Mouse (Mus musculus) heart, adult 2 months (tissue): ENCODE measurements around the gene Tigar. TPM values are rescaled to one million over a fixed set of nuclear protein-coding genes. Genes with fewer than 3 reads are reported as not detected.

Experiments used
- DNase-seq, 2 experiments: peaks; one replicate each; pipeline ENCODE4 v3.0.0; 2021
- H3K27ac ChIP-seq: fragments of 200-600 bp; 2 replicates; pipeline ENCODE4 v1.8.1; 2022
- H3K27me3 ChIP-seq: fragments of 200-500 bp; 2 replicates; pipeline ENCODE4 v1.6.1; 2012; ENCODE audit warnings: mild to moderate bottlenecking, low read length, inconsistent platforms, mixed read lengths; ENCODE audit not compliant: control insufficient read depth, insufficient read depth
- H3K36me3 ChIP-seq: fragments of 200-500 bp; 2 replicates; pipeline ENCODE4 v1.6.1; 2012; ENCODE audit warnings: low read length, inconsistent platforms; ENCODE audit not compliant: control insufficient read depth, insufficient read depth
- H3K4me1 ChIP-seq: fragments of 200-500 bp; 2 replicates; pipeline ENCODE4 v1.6.1; 2011; ENCODE audit warnings: low read length; ENCODE audit not compliant: control insufficient read depth, insufficient read depth
- H3K4me3 ChIP-seq: fragments of 200-600 bp; 2 replicates; pipeline ENCODE4 v1.8.1; 2022
- H3K79me2 ChIP-seq: fragments of 200-500 bp; replicated peaks from 2 replicates; pipeline ENCODE4 v1.6.1; 2012; ENCODE audit warnings: mild to moderate bottlenecking, inconsistent platforms, low read length, moderate library complexity, mixed read lengths; ENCODE audit not compliant: control insufficient read depth, insufficient read depth
- H3K9ac ChIP-seq: fragments of 200-500 bp; 2 replicates; pipeline ENCODE4 v1.6.1; 2012; ENCODE audit warnings: low read depth, mild to moderate bottlenecking, control low read depth, inconsistent platforms, low read length, mixed read lengths
- CTCF ChIP-seq: fragments of 200-600 bp; IDR thresholded peaks from 2 replicates; pipeline ENCODE4 v1.8.1; 2022; ENCODE audit warnings: antibody characterized with exemption, mild to moderate bottlenecking, moderate library complexity
- EP300 ChIP-seq: fragments of 200-500 bp; IDR thresholded peaks from 2 replicates; pipeline ENCODE4 v1.6.1; 2011; ENCODE audit warnings: low read depth, low read length, control low read depth; ENCODE audit not compliant: insufficient read depth
- POLR2A ChIP-seq: fragments of 200-500 bp; IDR thresholded peaks from 2 replicates; pipeline ENCODE4 v1.6.1; 2011; ENCODE audit warnings: mild to moderate bottlenecking, low read depth, low read length, control low read depth; ENCODE audit not compliant: insufficient read depth
- WGBS: fragments of 180-500 bp; shearing (Covaris S2); methylation state at CpG from one replicate; pipeline ENCODE4 v1.1.7; 2018; 5-methylcytosine and 5-hydroxymethylcytosine counted together
- intact Hi-C: fragments of 180-260 bp; cut with DNase I; formaldehyde crosslinking; loops from one replicate; pipeline ENCODE4 v1.15.1; 2025
- polyA plus RNA-seq: library from polyadenylated mRNA; depleted of rRNA; stranded (reverse); fragments of >200 nt; gene quantifications from 2 replicates; pipeline ENCODE4 v1.2.3, GENCODE M21; 2012
- total RNA-seq, 2 experiments: library from RNA; stranded (reverse); gene quantifications; 2 replicates each; pipeline ENCODE4 v1.2.3; 2021

Gene Tigar
- total and polyA plus RNA-seq, 3 experiments, result 18.0 to 59.7 (median 50.0) TPM

DNA sequence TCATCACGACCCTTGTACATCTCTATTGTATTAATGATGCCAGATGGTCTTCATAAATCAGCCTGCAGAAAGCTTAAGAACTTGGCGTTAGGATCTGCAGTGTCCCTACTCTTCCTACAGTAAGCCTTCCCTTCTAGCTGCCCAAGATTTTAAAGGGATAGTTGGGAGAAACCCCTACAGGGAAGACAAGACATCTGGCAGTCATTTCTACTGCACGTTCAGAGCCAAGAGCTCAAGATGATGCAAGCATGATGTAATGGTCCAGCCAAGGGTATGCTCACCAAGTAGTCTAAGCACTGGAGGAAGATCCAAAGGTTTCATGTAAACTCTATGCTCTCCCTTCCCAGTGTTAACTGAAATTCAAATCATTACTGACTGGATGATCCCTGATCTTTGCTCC is 23.4 kb upstream of the Tigar start:
- no peak overlapping the region for H3K27ac ChIP-seq
- intact Hi-C loops, result no loop called here
- TF ChIP-seq POLR2A (no peak), CTCF (no peak), EP300 (no peak)

DNA sequence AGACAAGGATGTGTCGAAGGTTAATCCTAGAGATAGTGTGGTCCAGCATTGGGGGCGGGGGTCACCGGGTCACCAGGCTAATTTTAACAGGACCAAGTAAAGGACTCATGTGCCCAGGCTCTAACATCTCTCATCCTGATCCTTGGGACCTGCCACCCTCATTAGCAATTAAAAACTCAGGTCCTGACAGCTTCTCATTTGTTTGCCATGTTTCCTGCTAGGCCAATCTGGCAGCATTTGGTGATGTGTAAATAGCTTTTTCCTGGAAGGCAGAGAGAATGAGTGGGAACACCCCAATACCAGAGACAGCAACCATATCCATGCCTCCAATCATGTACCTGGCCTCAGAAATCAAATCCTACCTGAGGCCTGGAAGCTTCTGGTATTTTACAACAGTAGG is 22.6 kb upstream of the Tigar start:
- no peaks in the 10 kb centered on the region for H3K79me2 ChIP-seq
- WGBS, result 72% methylated on average over 3 of the region's 3 CpGs
- no peaks in the 10 kb centered on the region for H3K27me3 ChIP-seq
- H3K9ac ChIP-seq, result no peak overlapping the region
- H3K36me3 ChIP-seq, result peaks cover 7% of the 10 kb centered on the region
- no peaks in the 10 kb centered on the region for H3K4me1 ChIP-seq
- H3K4me3 ChIP-seq, result no peak overlapping the region
- DNase-seq, result no peak
- intact Hi-C loops, result no loop called here
- TF ChIP-seq POLR2A, result no peak
- no peak for TF ChIP-seq CTCF
- TF ChIP-seq EP300, result no peak
- no peak overlapping the region for H3K27ac ChIP-seq

More for the DNA sequence above, 23.4 kb upstream of the Tigar start:
- Histone ChIP-seq H3K27me3 (no peaks in the 10 kb centered on the region), H3K4me3 (no peak overlapping the region), H3K9ac (no peak overlapping the region), H3K4me1 (no peaks in the 10 kb centered on the region), H3K36me3 (peaks cover 7% of the 10 kb centered on the region), H3K79me2 (no peaks in the 10 kb centered on the region)
- no peak for DNase-seq
- 59% methylated on average over 3 of the region's 3 CpGs for WGBS

DNA sequence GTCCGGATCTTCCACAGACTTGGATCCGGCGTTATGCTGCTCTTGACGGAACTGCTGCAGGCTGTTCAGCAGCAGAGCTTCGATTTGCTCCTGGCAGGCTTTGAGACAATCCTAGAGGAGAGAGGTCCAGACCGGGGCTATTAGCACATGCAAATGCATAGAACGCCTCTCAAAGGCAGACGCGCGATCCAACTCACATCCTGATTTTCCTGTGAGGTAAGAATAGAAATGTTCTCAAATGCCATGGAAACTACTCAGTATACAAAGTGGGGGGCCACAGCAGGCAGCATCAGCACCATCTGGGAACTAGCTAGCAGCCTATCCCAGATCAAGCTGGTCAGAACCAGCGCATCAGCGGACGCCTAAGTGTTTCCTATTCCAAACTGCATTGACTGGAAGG is 21.0 kb upstream of the Tigar start:
- Histone ChIP-seq H3K4me3 (no peak overlapping the region), H3K79me2 (no peaks in the 10 kb centered on the region), H3K4me1 (no peaks in the 10 kb centered on the region), H3K9ac (no peak overlapping the region), H3K27ac (no peak overlapping the region), H3K27me3 (no peaks in the 10 kb centered on the region), H3K36me3 (peaks cover 3% of the 10 kb centered on the region)
- intact Hi-C loops, result no loop called here
- DNase-seq, result no peak
- WGBS, result 78% methylated on average over 13 of the region's 13 CpGs
- TF ChIP-seq POLR2A (no peak), CTCF (no peak), EP300 (no peak)

DNA sequence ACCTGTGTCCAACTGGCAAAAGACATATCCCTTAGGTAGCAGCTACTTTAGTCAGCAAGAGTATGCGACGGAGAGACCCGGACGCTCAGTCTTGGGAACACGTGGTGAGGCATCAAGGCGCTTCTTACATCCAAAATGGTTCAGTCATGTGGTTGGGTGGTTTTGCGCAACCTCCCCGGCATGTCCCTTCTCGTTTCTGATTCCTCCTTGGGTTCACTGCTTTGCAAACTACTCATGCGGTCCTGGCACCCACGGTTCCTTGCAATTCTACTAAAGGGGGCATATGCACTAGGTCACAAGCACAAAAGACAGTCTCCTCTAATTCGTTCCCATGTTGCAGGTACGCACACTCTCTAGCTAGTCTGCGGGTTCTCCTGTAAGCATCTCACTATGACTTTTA is 20.3 kb upstream of the Tigar start:
- Histone ChIP-seq H3K27ac (no peak overlapping the region), H3K79me2 (no peaks in the 10 kb centered on the region), H3K4me3 (no peak overlapping the region), H3K9ac (no peak overlapping the region), H3K27me3 (no peaks in the 10 kb centered on the region), H3K4me1 (no peaks in the 10 kb centered on the region), H3K36me3 (no peaks in the 10 kb centered on the region; the same call in 1 of the 2 replicates)
- TF ChIP-seq CTCF (no peak), POLR2A (no peak), EP300 (no peak)
- intact Hi-C loops, result no loop called here
- WGBS, result 92% methylated on average over 14 of the region's 14 CpGs
- DNase-seq, result no peak

DNA sequence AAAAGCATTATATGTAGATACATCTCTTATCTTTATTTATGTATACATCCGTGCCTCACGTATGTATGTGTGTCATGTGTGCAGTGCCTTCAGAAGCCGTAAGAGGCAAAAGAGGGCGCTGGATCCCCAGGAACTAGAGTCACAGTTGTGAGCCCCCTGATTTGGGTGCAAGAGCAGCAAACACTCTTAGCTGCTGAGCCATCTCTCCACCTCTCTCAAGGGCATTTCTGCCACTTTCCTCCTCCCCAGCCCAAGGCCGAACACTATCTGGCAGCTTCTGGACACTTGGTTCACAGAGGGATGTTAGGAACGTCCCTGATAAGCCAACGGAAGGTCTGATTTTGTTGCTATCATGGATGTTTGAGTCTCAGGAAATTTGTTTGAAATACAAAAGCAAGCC is 14.1 kb upstream of the Tigar start:
- Histone ChIP-seq H3K27me3 (no peaks in the 10 kb centered on the region), H3K79me2 (no peaks in the 10 kb centered on the region), H3K4me1 (no peaks in the 10 kb centered on the region), H3K27ac (no peak overlapping the region), H3K4me3 (no peak overlapping the region), H3K36me3 (no peaks in the 10 kb centered on the region; the same call in 1 of the 2 replicates), H3K9ac (no peak overlapping the region)
- intact Hi-C loops, result loop anchor here (2.0 kb wide), 1 partner anchor 169 kb away; no protein-coding TSS in a partner anchor
- no peak for DNase-seq
- WGBS, result 66% methylated on average over 7 of the region's 7 CpGs
- TF ChIP-seq POLR2A (no peak), EP300 (no peak), CTCF (no peak)

DNA sequence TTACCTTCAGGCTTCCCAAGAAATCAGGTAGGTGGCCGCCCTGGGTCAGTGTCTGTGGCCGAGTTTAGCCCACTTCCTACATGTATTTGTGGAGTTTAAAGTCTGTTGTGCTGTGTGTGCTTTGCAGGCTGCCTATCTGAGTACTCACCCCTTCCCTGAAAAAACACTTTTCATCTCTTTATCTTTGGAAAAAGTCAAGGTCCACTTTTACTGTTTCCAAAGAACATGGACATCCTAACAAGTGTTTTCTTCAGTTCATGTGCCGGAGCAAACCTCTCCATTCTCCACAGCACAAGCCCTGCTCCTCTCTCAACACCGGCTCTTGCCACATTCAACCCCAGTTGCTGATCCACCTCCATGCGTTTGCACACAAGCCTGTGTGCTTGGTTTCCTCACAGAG is 13.6 kb upstream of the Tigar start:
- TF ChIP-seq POLR2A, result no peak
- no peak for TF ChIP-seq CTCF
- TF ChIP-seq EP300, result no peak
- no peak overlapping the region for H3K27ac ChIP-seq
- H3K9ac ChIP-seq, result no peak overlapping the region
- intact Hi-C loops, result loop anchor here (2.0 kb wide), 1 partner anchor 168 kb away; no protein-coding TSS in a partner anchor
- WGBS, result 78% methylated on average over 5 of the region's 5 CpGs
- H3K27me3 ChIP-seq, result no peaks in the 10 kb centered on the region
- H3K4me3 ChIP-seq, result no peak overlapping the region
- H3K79me2 ChIP-seq, result no peaks in the 10 kb centered on the region
- no peaks in the 10 kb centered on the region for H3K36me3 ChIP-seq
- H3K4me1 ChIP-seq, result no peaks in the 10 kb centered on the region
- no peak for DNase-seq
